Mouse (Mus musculus): Measurements from ENCODE around the gene Cbfa2t3. TPM values are rescaled to one million over a fixed set of nuclear protein-coding genes. Genes with fewer than 3 reads are reported as not detected.

Cbfa2t3 gene
- total and polyA plus RNA-seq, 3 experiments = 10.5 to 102 TPM; not detected in 1

GRCm38 (mm10) chr8:122575286-122575685, 123.6 kb downstream of the Cbfa2t3 start:
- peaks cover 4 to 10% of the 10 kb centered on the region in 2 experiments; a peak in 3 of 4 replicates for H3K4me1 ChIP-seq (ENCODE audit: control insufficient read depth in 1 of 2, insufficient read depth in 2 of 2, low read length in 2 of 2)

More at GRCm38 (mm10) chr8:122575286-122575685, 123.6 kb downstream of the Cbfa2t3 start:
- peak overlapping the region; percentile 92 for H3K9ac ChIP-seq (ENCODE audit: control insufficient read depth, low read depth, low read length, poor library complexity, severe bottlenecking)
- H3K9me3 ChIP-seq (replicated peaks; ENCODE audit: insufficient read depth, low read length) = no peaks in the 10 kb centered on the region
- H3K79me2 ChIP-seq (ENCODE audit: control insufficient read depth, insufficient read depth, low read length, poor library complexity) = peaks cover 13% of the 10 kb centered on the region
- peak; percentile 49 for DNase-seq (ENCODE audit: low read depth, low spot score)
- peaks cover 0 to 10% of the 10 kb centered on the region in 2 experiments; a peak in 2 of 4 replicates for H3K36me3 ChIP-seq (ENCODE audit: control insufficient read depth in 1 of 2, insufficient read depth in 2 of 2, low read length in 2 of 2)
- peak overlapping the region; percentile 64 for H3K27ac ChIP-seq (ENCODE audit: control insufficient read depth, low read depth, low read length)
- peak overlapping the region; percentile 80 to 89 for H3K4me3 ChIP-seq (ENCODE audit: control insufficient read depth in 1 of 2, insufficient read depth in 1 of 2, low read depth in 2 of 2, low read length in 2 of 2)
- no peaks in the 10 kb centered on the region for H3K27me3 ChIP-seq (ENCODE audit: control insufficient read depth in 1 of 2, insufficient read depth in 2 of 2, low read length in 2 of 2)
- no peak for TF ChIP-seq MEF2A (IDR thresholded peaks at IDR 0.05; ENCODE audit: extremely low read depth, insufficient replicate concordance, low read depth, low read length, poor library complexity, severe bottlenecking)

Other genes with a start within 250 kb of the Cbfa2t3 start
- not detected in 2 replicates for gene Snai3, start 238.4 kb downstream of the Cbfa2t3 start, total RNA-seq (2012; rRNA removed)
- gene Snai3, start 238.4 kb downstream of the Cbfa2t3 start, polyA plus RNA-seq (2012; ENCODE audit: insufficient read depth in 1 of 2, insufficient read length in 2 of 2, low read depth in 1 of 2, low replicate concordance in 2 of 2, missing spikeins in 1 of 2) = under 1 TPM in 1 of 2 experiments, not detected in 1; 0.06 TPM
- gene Rnf166, start 223.0 kb downstream of the Cbfa2t3 start, total RNA-seq (2012; rRNA removed) = 12.0 and 18.6 TPM in 2 replicates
- 10 to 100 TPM in 1 of 2 experiments, not detected in 1; 37.7 TPM for gene Rnf166, start 223.0 kb downstream of the Cbfa2t3 start, polyA plus RNA-seq (2012; ENCODE audit: insufficient read depth in 1 of 2, insufficient read length in 2 of 2, low read depth in 1 of 2, low replicate concordance in 2 of 2, missing spikeins in 1 of 2)
- gene Ctu2, start 223.0 kb downstream of the Cbfa2t3 start, total RNA-seq (2012; rRNA removed) = 44.4 and 57.4 TPM in 2 replicates
- gene Ctu2, start 223.0 kb downstream of the Cbfa2t3 start, polyA plus RNA-seq (2012; ENCODE audit: insufficient read depth in 1 of 2, insufficient read length in 2 of 2, low read depth in 1 of 2, low replicate concordance in 2 of 2, missing spikeins in 1 of 2) = 10 to 100 TPM in 1 of 2 experiments, not detected in 1; 44.0 TPM
- 144 and 155 TPM in 2 replicates for gene Piezo1, start 147.8 kb downstream of the Cbfa2t3 start, total RNA-seq (2012; rRNA removed)
- gene Piezo1, start 147.8 kb downstream of the Cbfa2t3 start, polyA plus RNA-seq (2012; ENCODE audit: insufficient read depth in 1 of 2, insufficient read length in 2 of 2, low read depth in 1 of 2, low replicate concordance in 2 of 2, missing spikeins in 1 of 2) = 100 to 1,000 TPM in 1 of 2 experiments, 10 to 100 TPM in 1; 35.1 to 223 TPM
- 64.3 and 74.6 TPM in 2 replicates for gene Cdt1, start 131.1 kb downstream of the Cbfa2t3 start, total RNA-seq (2012; rRNA removed)
- 10 to 100 TPM in 1 of 2 experiments, not detected in 1; 84.5 TPM for gene Cdt1, start 131.1 kb downstream of the Cbfa2t3 start, polyA plus RNA-seq (2012; ENCODE audit: insufficient read depth in 1 of 2, insufficient read length in 2 of 2, low read depth in 1 of 2, low replicate concordance in 2 of 2, missing spikeins in 1 of 2)
- gene Aprt, start 122.2 kb downstream of the Cbfa2t3 start, total RNA-seq (2012; rRNA removed) = 239 and 243 TPM in 2 replicates
- gene Aprt, start 122.2 kb downstream of the Cbfa2t3 start, polyA plus RNA-seq (2012; ENCODE audit: insufficient read depth in 1 of 2, insufficient read length in 2 of 2, low read depth in 1 of 2, low replicate concordance in 2 of 2, missing spikeins in 1 of 2) = 100 to 1,000 TPM in 1 of 2 experiments, not detected in 1; 287 TPM
- 1.7 and 2.1 TPM in 2 replicates for gene Galns, start 87.6 kb downstream of the Cbfa2t3 start, total RNA-seq (2012; rRNA removed)
- gene Galns, start 87.6 kb downstream of the Cbfa2t3 start, polyA plus RNA-seq (2012; ENCODE audit: insufficient read depth in 1 of 2, insufficient read length in 2 of 2, low read depth in 1 of 2, low replicate concordance in 2 of 2, missing spikeins in 1 of 2) = 1 to 10 TPM in 1 of 2 experiments, not detected in 1; 3.0 TPM
- gene Trappc2l, start 87.5 kb downstream of the Cbfa2t3 start, total RNA-seq (2012; rRNA removed) = 21.6 and 21.7 TPM in 2 replicates
- 10 to 100 TPM in 1 of 2 experiments, not detected in 1; 15.1 TPM for gene Trappc2l, start 87.5 kb downstream of the Cbfa2t3 start, polyA plus RNA-seq (2012; ENCODE audit: insufficient read depth in 1 of 2, insufficient read length in 2 of 2, low read depth in 1 of 2, low replicate concordance in 2 of 2, missing spikeins in 1 of 2)
- gene Pabpn1l, start 76.4 kb downstream of the Cbfa2t3 start, total RNA-seq (2012; rRNA removed) = not detected in 2 replicates
- gene Pabpn1l, start 76.4 kb downstream of the Cbfa2t3 start, polyA plus RNA-seq (2012; ENCODE audit: insufficient read depth in 1 of 2, insufficient read length in 2 of 2, low read depth in 1 of 2, low replicate concordance in 2 of 2, missing spikeins in 1 of 2) = under 1 TPM in 1 of 2 experiments, not detected in 1; 0.15 TPM
- gene Acsf3, start 76.4 kb upstream of the Cbfa2t3 start, total RNA-seq (2012; rRNA removed) = 17.8 and 19.4 TPM in 2 replicates
- 10 to 100 TPM in 1 of 2 experiments, not detected in 1; 37.2 TPM for gene Acsf3, start 76.4 kb upstream of the Cbfa2t3 start, polyA plus RNA-seq (2012; ENCODE audit: insufficient read depth in 1 of 2, insufficient read length in 2 of 2, low read depth in 1 of 2, low replicate concordance in 2 of 2, missing spikeins in 1 of 2)
- gene Cdh15, start 148.9 kb upstream of the Cbfa2t3 start, total RNA-seq (2012; rRNA removed) = 0.07 and 0.08 TPM in 2 replicates
- under 1 TPM in 1 of 2 experiments, not detected in 1; 0.71 TPM for gene Cdh15, start 148.9 kb upstream of the Cbfa2t3 start, polyA plus RNA-seq (2012; ENCODE audit: insufficient read depth in 1 of 2, insufficient read length in 2 of 2, low read depth in 1 of 2, low replicate concordance in 2 of 2, missing spikeins in 1 of 2)

All from MEL (cell line).